Mouse (Mus musculus) midbrain, postnatal 0 days (tissue): ENCODE measurements around the gene Ajuba. TPM values are rescaled to one million over a fixed set of nuclear protein-coding genes. Genes with fewer than 3 reads are reported as not detected.

Source experiments
- ATAC-seq: fragments of 200-750 bp; cut with Nextera tagmentation; 2 replicates; pipeline ENCODE4 v1.8.0; 2017; ENCODE audit warnings: moderate number of reproducible peaks, mild to moderate bottlenecking, moderate TSS enrichment, moderate library complexity; ENCODE audit not compliant: low FRiP score
- DNase-seq: peaks from one replicate; pipeline ENCODE4 v3.0.0-alpha.2; 2015; ENCODE audit warnings: low spot score
- H3K27ac ChIP-seq: fragments of 300-500 bp; sonication (generic); 2 replicates; pipeline ENCODE4 v1.5.1; 2014; ENCODE audit warnings: low read depth, mild to moderate bottlenecking, low read length, mixed read lengths
- H3K27me3 ChIP-seq: fragments of 300-500 bp; sonication (generic); 2 replicates; pipeline ENCODE4 v1.6.1; 2014; ENCODE audit warnings: low read length, control low read depth, mixed read lengths; ENCODE audit not compliant: insufficient read depth
- H3K36me3 ChIP-seq: fragments of 300-500 bp; sonication (generic); 2 replicates; pipeline ENCODE4 v1.6.1; 2014; ENCODE audit warnings: low read length, control low read depth, mixed read lengths; ENCODE audit not compliant: insufficient read depth
- H3K4me1 ChIP-seq: fragments of 300-500 bp; sonication (generic); 2 replicates; pipeline ENCODE4 v1.6.1; 2014; ENCODE audit warnings: mild to moderate bottlenecking, control low read depth, antibody characterized with exemption, low read length, mixed read lengths; ENCODE audit not compliant: insufficient read depth
- H3K4me2 ChIP-seq: fragments of 300-500 bp; sonication (generic); 2 replicates; pipeline ENCODE4 v1.6.1; 2014; ENCODE audit warnings: low read depth, mild to moderate bottlenecking, low read length, mixed read lengths; ENCODE audit not compliant: poor library complexity, severe bottlenecking
- H3K4me3 ChIP-seq: fragments of 300-500 bp; sonication (generic); 2 replicates; pipeline ENCODE4 v1.5.1; 2014; ENCODE audit warnings: low read depth, mild to moderate bottlenecking, low read length, moderate library complexity
- H3K9ac ChIP-seq: fragments of 300-500 bp; sonication (generic); replicated peaks from 2 replicates; pipeline ENCODE4 v1.6.1; 2014; ENCODE audit warnings: mild to moderate bottlenecking, low read length, moderate library complexity, mixed read lengths; ENCODE audit not compliant: poor library complexity, severe bottlenecking
- H3K9me3 ChIP-seq: fragments of 300-500 bp; sonication (generic); 2 replicates; pipeline ENCODE4 v1.6.1; 2016; ENCODE audit warnings: low read length, control low read depth
- CTCF ChIP-seq: IDR thresholded peaks from 2 replicates; pipeline ENCODE4 v1.5.1; 2016; ENCODE audit warnings: antibody characterized with exemption, mild to moderate bottlenecking
- WGBS: fragments of 180-500 bp; shearing (Covaris S2); extraction: QIAGEN DNeasy Blood & Tissue Kit; methylation state at CpG from one replicate; pipeline ENCODE4 v1.1.7; 2014; 5-methylcytosine and 5-hydroxymethylcytosine counted together
- polyA plus RNA-seq: library from polyadenylated mRNA; unstranded; fragments of >200 nt; fragmentation: Nextera tagmentation; extraction: Ambion mirVana; gene quantifications from 2 replicates; pipeline ENCODE4 v1.2.1, GENCODE M21; 2015
- total RNA-seq: library from RNA; depleted of rRNA; stranded (reverse); fragments of >200 nt; gene quantifications from 2 replicates; pipeline ENCODE4 v1.2.3, GENCODE M21; 2014

Ajuba gene
- total and polyA plus RNA-seq, 2 experiments from 2014 or later: 3.9 to 8.1 TPM

DNA sequence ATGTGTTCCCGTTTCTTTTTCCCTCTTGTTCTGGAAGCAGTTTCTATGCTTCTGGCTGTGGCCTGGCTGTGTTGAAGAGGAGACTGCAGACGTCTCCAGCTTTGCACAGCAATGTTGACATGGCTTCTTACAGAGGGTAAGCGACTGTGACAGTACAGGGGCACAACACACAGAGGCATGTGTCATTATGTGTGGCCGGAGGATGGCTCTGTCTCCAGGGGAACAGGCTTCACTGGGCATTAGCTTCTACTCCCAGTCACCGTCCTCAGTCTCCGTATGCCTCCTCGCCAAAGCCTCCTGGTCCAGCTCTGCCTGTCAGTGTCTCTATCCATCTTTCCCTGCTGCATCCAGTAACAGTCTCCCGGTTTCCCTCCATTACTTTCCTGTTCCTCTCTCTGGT, 29.9 kb upstream of the Ajuba start:
- 42% methylated on average over 8 of the region's 8 CpGs for WGBS
- ATAC-seq: no peak
- TF ChIP-seq CTCF: no peak

DNA sequence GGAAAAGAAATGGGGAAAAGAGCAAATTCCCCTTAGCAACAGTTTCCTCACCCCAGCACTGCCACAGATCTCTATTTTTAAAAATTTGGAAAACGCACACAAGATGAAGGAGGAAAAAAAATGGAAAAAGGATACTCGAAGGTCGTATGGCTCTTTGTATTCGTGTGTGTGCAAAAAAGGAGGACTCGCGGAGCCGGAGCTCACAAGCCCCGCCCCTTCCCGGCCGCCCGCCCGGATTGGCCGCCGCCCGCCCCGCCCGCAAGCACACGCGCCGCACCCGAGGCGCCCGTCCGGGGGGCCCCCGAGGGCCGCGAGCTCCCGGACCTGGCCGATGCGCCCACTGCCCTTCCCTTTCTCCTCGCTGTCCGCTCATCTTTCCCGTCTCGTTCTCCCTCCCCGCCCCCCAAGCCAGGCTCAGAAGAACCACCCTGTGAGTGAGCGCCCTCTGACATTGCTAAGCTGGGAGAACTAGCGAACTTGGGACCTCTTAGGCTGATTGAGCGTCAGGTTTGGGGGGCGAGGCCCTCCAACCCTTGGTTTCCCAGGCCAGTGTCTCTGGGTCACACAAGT, 28.5 kb upstream of the Ajuba start, which contains the start of gene 4931414P19Rik:
Gene 4931414P19Rik (minus strand): TSS at position 242 of the 570 bp plus-strand sequence.
- WGBS: under 1% methylated on average over 33 of the region's 39 CpGs
- Histone ChIP-seq H3K4me2 (peak within 1 kb of the TSS; percentile 52), H3K9me3 (no peaks in the 10 kb centered on the region), H3K27me3 (no peaks in the 10 kb centered on the region), H3K4me1 (peaks cover 6% of the 10 kb centered on the region; the same call in 1 of the 2 replicates), H3K9ac (peak within 1 kb of the TSS; percentile 54), H3K4me3 (peak within 1 kb of the TSS; percentile 35), H3K36me3 (no peaks in the 10 kb centered on the region), H3K27ac (peak within 1 kb of the TSS; percentile 49)
- peak; percentile 22; the same call in 1 of the 2 replicates for ATAC-seq
- no peak for TF ChIP-seq CTCF
- peak; percentile 74 for DNase-seq

More for the DNA sequence above, 29.9 kb upstream of the Ajuba start:
- Histone ChIP-seq H3K27ac (no peak overlapping the region), H3K9ac (no peak overlapping the region), H3K4me2 (no peak overlapping the region), H3K36me3 (no peaks in the 10 kb centered on the region), H3K27me3 (no peaks in the 10 kb centered on the region), H3K9me3 (no peaks in the 10 kb centered on the region), H3K4me1 (peaks cover 6% of the 10 kb centered on the region; the same call in 1 of the 2 replicates), H3K4me3 (no peak overlapping the region)
- DNase-seq: no peak

DNA sequence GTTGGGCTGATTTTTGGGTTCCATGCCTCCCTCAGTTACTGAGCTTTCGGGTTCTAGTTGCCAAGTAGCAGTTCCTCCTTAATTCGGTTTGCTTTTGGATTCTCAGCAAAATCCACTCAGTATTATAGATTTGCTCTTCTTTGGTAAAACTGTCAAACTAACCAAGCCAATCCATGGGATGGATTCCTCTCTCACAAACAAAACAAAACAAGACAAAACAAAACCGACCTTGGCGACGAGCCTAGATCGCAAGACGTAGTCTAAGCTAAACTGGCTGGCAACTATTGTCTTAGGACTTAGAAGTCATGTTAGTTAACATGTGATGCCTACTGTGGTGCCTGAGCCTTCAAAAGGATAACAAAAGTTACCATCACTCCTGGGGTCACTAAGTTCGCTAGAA, 26.3 kb upstream of the Ajuba start:
- no peaks in the 10 kb centered on the region for H3K36me3 ChIP-seq
- no peak overlapping the region for H3K9ac ChIP-seq
- DNase-seq (no peak), ATAC-seq (no peak)
- H3K4me1 ChIP-seq: peaks cover 6% of the 10 kb centered on the region; the same call in 1 of the 2 replicates
- H3K4me2 ChIP-seq: peak overlapping the region; percentile 53
- no peaks in the 10 kb centered on the region for H3K27me3 ChIP-seq
- WGBS: 79% methylated on average over 8 of the region's 8 CpGs
- H3K27ac ChIP-seq: peak overlapping the region; percentile 97
- TF ChIP-seq CTCF: no peak
- H3K4me3 ChIP-seq: peak overlapping the region; percentile 52
- H3K9me3 ChIP-seq: no peaks in the 10 kb centered on the region

DNA sequence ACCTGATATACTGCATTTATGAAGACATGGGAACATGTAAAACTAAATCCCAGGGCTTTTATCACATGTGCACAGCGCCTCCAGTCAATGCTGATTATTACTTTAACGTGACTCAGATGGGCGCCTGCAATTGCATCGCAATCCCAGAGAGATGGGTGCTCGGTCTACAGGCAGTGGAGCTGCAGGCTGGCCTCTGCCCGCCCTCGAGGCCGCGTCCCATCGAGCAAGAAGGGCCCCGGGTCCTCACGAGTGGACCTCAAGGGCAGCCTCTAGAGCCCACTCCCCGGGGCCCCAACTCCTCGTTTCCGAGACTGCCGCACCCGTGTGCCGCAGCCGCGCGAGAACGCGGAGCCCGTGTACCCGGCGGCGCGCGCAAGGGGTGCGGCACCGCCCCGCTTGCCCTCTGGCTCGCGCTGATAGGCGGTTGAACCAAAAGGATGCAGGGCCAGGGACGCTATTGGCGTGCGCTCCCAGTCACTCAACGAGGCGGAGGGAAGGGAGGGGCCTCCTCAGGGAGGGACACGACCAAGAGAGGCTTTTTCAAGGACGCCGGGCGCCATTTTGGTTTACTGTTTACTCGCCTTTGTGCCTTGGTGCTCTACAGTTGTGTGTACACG, 25.8 kb upstream of the Ajuba start:
- DNase-seq: peak; percentile 99
- Histone ChIP-seq H3K4me1 (peaks cover 6% of the 10 kb centered on the region; the same call in 1 of the 2 replicates), H3K27ac (peak overlapping the region; percentile 97), H3K27me3 (no peaks in the 10 kb centered on the region), H3K9me3 (no peaks in the 10 kb centered on the region), H3K4me2 (peak overlapping the region; percentile 53), H3K4me3 (peak overlapping the region; percentile 52), H3K36me3 (no peaks in the 10 kb centered on the region), H3K9ac (peak overlapping the region; percentile 81)
- peak; percentile 99 for ATAC-seq
- peak; percentile 29 for TF ChIP-seq CTCF
- under 1% methylated on average over 46 of the region's 46 CpGs for WGBS

DNA sequence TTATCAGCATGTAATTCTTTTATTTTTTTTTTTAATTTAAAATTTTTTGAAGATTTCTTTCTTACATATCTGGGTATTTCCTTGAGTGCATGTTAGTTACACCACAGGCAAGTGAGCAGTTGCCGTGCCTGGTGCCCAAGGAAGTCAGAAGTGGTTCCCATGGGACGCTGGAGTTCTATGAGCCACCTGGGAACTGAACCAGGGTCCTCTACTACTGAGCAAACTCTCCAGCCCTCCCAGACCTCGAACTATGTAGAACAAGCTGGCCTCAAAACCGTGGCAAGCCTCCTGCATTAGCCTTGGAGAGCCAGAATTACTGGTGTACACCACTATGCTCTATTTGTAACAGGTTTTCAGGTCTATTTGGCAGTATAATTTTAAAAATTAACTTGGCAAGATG, 25.3 kb upstream of the Ajuba start:
- no peaks in the 10 kb centered on the region for H3K36me3 ChIP-seq
- DNase-seq (peak; percentile 38), ATAC-seq (peak; percentile 32)
- peak overlapping the region; percentile 81 for H3K9ac ChIP-seq
- H3K27me3 ChIP-seq: no peaks in the 10 kb centered on the region
- H3K9me3 ChIP-seq: no peaks in the 10 kb centered on the region
- peak overlapping the region; percentile 53 for H3K4me2 ChIP-seq
- no peak for TF ChIP-seq CTCF
- H3K4me3 ChIP-seq: peak overlapping the region; percentile 52
- WGBS: 35% methylated on average over 4 of the region's 4 CpGs
- peaks cover 6% of the 10 kb centered on the region; the same call in 1 of the 2 replicates for H3K4me1 ChIP-seq
- H3K27ac ChIP-seq: peak overlapping the region; percentile 97

DNA sequence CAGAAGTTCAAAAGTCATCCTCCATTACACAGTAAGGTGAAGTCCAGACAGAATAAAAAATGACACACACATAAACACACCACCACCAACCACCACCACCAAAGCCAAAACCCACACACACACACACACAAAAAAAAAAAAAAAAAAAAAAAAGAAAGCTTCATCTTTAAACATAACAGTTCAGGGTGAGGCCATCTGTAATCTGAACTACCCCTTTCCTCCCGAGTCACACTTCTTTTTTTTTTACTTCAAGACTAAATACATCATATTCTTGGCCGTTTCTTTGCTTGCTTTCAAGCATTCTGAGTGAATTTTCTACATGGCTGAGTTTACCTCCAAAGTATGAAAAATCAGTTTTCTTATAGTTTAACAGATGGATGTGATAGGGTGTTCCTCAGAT, 24.2 kb upstream of the Ajuba start:
- 81% methylated on average over 2 of the region's 2 CpGs for WGBS
- Histone ChIP-seq H3K9ac (no peak overlapping the region), H3K27ac (no peak overlapping the region), H3K27me3 (no peaks in the 10 kb centered on the region), H3K4me3 (no peak overlapping the region), H3K4me1 (peaks cover 6% of the 10 kb centered on the region; the same call in 1 of the 2 replicates), H3K9me3 (no peaks in the 10 kb centered on the region), H3K36me3 (no peaks in the 10 kb centered on the region), H3K4me2 (no peak overlapping the region)
- no peak for DNase-seq
- TF ChIP-seq CTCF: no peak
- ATAC-seq: no peak
